Mouse (Mus musculus): ENCODE results near the gene Ociad1.

DNA sequence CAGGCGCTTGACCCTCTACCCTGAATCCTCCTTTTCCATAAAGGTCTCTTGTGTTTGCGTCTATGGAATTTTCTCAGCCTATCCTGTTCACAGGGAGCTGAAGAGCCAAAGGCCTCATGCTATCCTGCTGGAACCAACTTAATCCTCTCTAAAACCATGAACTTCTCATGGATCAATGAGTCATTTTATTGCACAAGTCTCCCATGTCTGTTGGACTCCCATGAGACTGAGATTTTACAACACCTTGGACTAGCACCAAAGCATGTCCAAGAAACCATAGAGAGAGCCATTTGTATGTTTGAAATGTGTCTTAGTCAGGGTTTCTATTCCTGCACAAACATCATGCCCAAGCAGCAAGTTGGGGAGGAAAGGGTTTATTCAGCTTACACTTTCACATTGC lies 22.1 kb downstream of the Ociad1 start:
- TF ChIP-seq CTCF (IDR thresholded peaks at IDR 0.05; ENCODE audit: low read depth, low read length) = no peak
- no peak for TF ChIP-seq GATA2 (IDR thresholded peaks at IDR 0.05; ENCODE audit: borderline replicate concordance, low read depth, low read length)

Data from G1E (cell line).